Mouse (Mus musculus) heart, postnatal 0 days (tissue): ENCODE results near the gene Hmgcs1.

ENCODE experiments used
- CTCF ChIP-seq: IDR thresholded peaks from 2 replicates; pipeline ENCODE4 v1.5.1; 2016; ENCODE audit warnings: antibody characterized with exemption, control low read depth, low read depth
- EP300 ChIP-seq: IDR thresholded peaks from 2 replicates; pipeline ENCODE4 v1.6.1; 2016; ENCODE audit warnings: antibody characterized with exemption, low read depth

GRCm38 (mm10) chr13:119708941-119709340 lies 18.8 kb downstream of the Hmgcs1 start:
- TF ChIP-seq CTCF (no peak), EP300 (no peak)
